Mouse (Mus musculus) v-Abl transformed pro-B cells (cell line): ENCODE results near the gene Nebl.

ENCODE experiments used
- in situ Hi-C, 2 experiments: fragments of 400-800 bp; cut with MboI; formaldehyde crosslinking; loops; one replicate each; pipeline ENCODE4 v1.15.1; 2025; ENCODE audit not compliant: unreplicated experiment in 2 of 2

Gene Nebl

GRCm38 (mm10) chr2:17730957-17731830 is at the start of gene Nebl:
Nebl (minus strand) TSS chr2:17731464.
- in situ Hi-C loops: no loop called here

GRCm38 (mm10) chr2:17770246-17770825 is 39.1 kb upstream of the Nebl start:
- in situ Hi-C loops: no loop called here

GRCm38 (mm10) chr2:17769242-17769755 is 38.0 kb upstream of the Nebl start:
- in situ Hi-C loops: no loop called here

GRCm38 (mm10) chr2:17756271-17756670 is 25.0 kb upstream of the Nebl start:
- in situ Hi-C loops: no loop called here

- in situ Hi-C loops: no loop called here
Observed at GRCm38 (mm10) chr2:17742051-17742763, 10.9 kb upstream of the Nebl start.

GRCm38 (mm10) chr2:17741555-17741954 is 10.3 kb upstream of the Nebl start:
- in situ Hi-C loops: no loop called here

GRCm38 (mm10) chr2:17740454-17740853 is 9.2 kb upstream of the Nebl start:
- in situ Hi-C loops: no loop called here

GRCm38 (mm10) chr2:17732210-17732609 is 946 bp upstream of the Nebl start:
- in situ Hi-C loops: no loop called here

- in situ Hi-C loops: no loop called here
Observed at GRCm38 (mm10) chr2:17731831-17732200, 552 bp upstream of the Nebl start.

DNA sequence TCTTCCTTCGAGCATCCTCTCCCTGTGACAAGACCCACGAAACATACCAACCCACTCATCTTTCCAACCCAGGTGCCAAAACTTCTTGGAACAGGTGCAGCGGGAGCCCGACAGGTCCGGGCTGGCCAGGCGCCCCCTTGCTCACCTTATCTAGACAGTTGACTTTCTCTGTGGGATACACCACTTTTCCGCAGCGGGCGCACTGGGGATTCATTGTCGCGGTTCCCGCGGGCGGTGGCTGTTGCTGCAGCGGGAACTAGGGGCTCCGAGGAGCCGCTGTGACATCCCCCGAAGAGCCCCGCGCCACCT is 662 bp downstream of the Nebl start:
- in situ Hi-C loops: no loop called here

- in situ Hi-C loops: no loop called here
Observed at GRCm38 (mm10) chr2:17729770-17730647, 1.3 kb downstream of the Nebl start.

GRCm38 (mm10) chr2:17724405-17724804 is 6.9 kb downstream of the Nebl start:
- in situ Hi-C loops: no loop called here

- in situ Hi-C loops: no loop called here
Observed at GRCm38 (mm10) chr2:17723268-17724019, 7.8 kb downstream of the Nebl start.

- in situ Hi-C loops: no loop called here
Observed at GRCm38 (mm10) chr2:17721177-17721715, 10.0 kb downstream of the Nebl start.

DNA sequence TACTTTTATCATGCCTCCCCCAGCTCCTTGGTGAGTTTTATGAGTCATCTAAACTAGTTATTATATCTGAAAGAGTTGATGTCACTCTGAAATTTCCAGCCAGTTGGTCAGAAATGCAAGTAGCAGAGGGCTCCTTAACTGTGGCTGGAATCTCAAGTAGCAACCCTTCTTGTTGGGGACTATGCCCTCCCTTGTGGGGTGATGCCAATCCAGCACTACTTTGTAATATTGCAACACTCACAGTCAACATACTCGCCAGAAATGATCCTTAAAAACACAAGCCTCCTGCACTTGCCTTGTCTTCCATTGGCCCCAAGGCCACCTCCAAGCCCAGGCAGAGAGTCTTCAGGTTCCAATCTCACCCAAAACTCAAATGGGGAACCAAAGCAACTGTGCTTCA is 13.0 kb downstream of the Nebl start:
- in situ Hi-C loops: no loop called here

DNA sequence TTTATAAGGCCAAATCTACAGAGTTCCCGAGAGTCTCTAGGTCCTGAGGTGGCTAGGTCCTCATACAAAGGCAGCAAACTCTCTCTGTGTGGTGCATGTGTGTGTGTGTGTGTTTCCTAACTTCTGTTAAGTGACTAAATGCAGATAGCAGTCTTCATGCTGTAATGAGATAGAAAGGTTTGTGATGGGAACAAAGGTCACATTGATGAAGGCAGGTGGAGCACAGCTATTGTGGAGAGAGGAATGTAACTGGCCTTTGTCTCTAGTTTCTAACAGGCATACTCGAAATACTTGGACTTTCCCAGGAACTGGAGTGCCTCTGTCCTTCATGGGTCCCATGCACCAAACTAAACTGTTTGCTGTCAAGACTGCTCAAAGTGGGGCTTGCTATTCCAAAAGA is 14.1 kb downstream of the Nebl start:
- in situ Hi-C loops: no loop called here

- in situ Hi-C loops: no loop called here
Observed at GRCm38 (mm10) chr2:17715149-17715767, 16.0 kb downstream of the Nebl start.

DNA sequence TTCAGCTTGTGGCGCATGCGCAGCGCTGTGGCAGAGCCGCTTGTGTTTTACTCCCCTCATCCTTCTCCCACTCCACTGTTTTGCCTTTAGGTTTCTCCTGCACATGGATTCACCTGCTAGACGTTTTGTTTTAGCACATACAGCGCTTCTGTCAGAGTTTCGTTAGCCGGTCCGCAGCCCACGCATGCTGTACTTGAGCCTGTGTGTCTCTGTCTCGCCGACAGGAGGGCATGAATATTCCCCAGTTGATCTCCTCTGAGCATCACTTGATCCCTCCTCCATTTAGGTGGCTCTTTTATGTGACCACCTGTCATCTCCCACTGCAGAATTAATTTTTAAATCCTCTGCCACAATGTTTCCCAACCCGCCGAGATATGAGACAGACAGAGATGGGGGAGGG is 16.6 kb downstream of the Nebl start:
- in situ Hi-C loops: no loop called here

DNA sequence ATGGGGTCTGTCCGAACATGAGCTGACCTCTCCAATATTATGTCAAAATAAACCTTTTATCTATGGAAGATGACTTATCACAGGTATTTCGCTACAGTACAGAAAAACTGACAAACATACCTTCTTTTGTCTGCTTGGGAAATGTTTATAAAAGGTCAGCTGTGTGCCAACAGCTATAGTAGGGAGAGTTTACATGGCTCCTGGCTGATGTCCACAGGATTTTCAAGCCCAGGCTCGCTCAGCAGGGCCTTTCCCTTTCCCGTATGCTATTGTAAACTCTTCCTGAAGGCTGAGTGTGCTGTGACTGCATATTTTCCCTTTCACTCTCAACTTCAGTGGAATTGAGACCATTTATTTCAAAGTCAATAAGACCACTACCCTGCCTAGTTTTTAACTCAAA is 17.1 kb downstream of the Nebl start:
- in situ Hi-C loops: no loop called here
